Mouse (Mus musculus) heart, postnatal 0 days (tissue): ENCODE measurements around the gene Tmed3. TPM values are rescaled to one million over a fixed set of nuclear protein-coding genes. Genes with fewer than 3 reads are reported as not detected.

Source experiments
- ATAC-seq: fragments of 200-750 bp; cut with Nextera tagmentation; 2 replicates; pipeline ENCODE4 v1.8.0; 2017; ENCODE audit warnings: low read depth, moderate number of reproducible peaks, moderate library complexity; ENCODE audit not compliant: insufficient read depth
- DNase-seq: peaks from one replicate; pipeline ENCODE4 v3.0.0-alpha.2; 2016; ENCODE audit warnings: low spot score
- H3K27ac ChIP-seq: fragments of 300-500 bp; sonication (generic); 2 replicates; pipeline ENCODE4 v1.5.1; 2014; ENCODE audit warnings: low read depth, mild to moderate bottlenecking
- H3K27me3 ChIP-seq: fragments of 300-500 bp; sonication (generic); 2 replicates; pipeline ENCODE4 v1.6.1; 2014; ENCODE audit warnings: low read length, mixed read lengths; ENCODE audit not compliant: control insufficient read depth, insufficient read depth
- H3K36me3 ChIP-seq: fragments of 300-500 bp; sonication (generic); replicated peaks from 2 replicates; pipeline ENCODE4 v1.6.1; 2014; ENCODE audit warnings: low read length, mixed read lengths; ENCODE audit not compliant: control insufficient read depth, insufficient read depth
- H3K4me1 ChIP-seq: fragments of 300-500 bp; sonication (generic); 2 replicates; pipeline ENCODE4 v1.6.1; 2014; ENCODE audit warnings: antibody characterized with exemption; ENCODE audit not compliant: control insufficient read depth, insufficient read depth
- H3K4me2 ChIP-seq: fragments of 300-500 bp; sonication (generic); 2 replicates; pipeline ENCODE4 v1.6.1; 2014; ENCODE audit warnings: low read depth, mild to moderate bottlenecking, low read length, moderate library complexity
- H3K4me3 ChIP-seq: fragments of 300-500 bp; sonication (generic); 2 replicates; pipeline ENCODE4 v1.5.1; 2014; ENCODE audit warnings: low read depth, low read length
- H3K9ac ChIP-seq: fragments of 300-500 bp; sonication (generic); replicated peaks from 2 replicates; pipeline ENCODE4 v1.6.1; 2014; ENCODE audit warnings: low read depth, low read length, mixed read lengths
- H3K9me3 ChIP-seq: fragments of 300-500 bp; sonication (generic); replicated peaks from 2 replicates; pipeline ENCODE4 v1.6.1; 2016; ENCODE audit warnings: low read length; ENCODE audit not compliant: control insufficient read depth
- CTCF ChIP-seq: IDR thresholded peaks from 2 replicates; pipeline ENCODE4 v1.5.1; 2016; ENCODE audit warnings: antibody characterized with exemption, control low read depth, low read depth
- EP300 ChIP-seq: IDR thresholded peaks from 2 replicates; pipeline ENCODE4 v1.6.1; 2016; ENCODE audit warnings: antibody characterized with exemption, low read depth
- WGBS: fragments of 180-500 bp; shearing (Covaris S2); extraction: QIAGEN DNeasy Blood & Tissue Kit; methylation state at CpG from one replicate; pipeline ENCODE4 v1.1.7; 2014; 5-methylcytosine and 5-hydroxymethylcytosine counted together
- polyA plus RNA-seq: library from polyadenylated mRNA; unstranded; fragments of >200 nt; fragmentation: Nextera tagmentation; extraction: Ambion mirVana; gene quantifications from 2 replicates; pipeline ENCODE4 v1.2.1, GENCODE M21; 2015
- total RNA-seq: library from RNA; depleted of rRNA; stranded (reverse); fragments of >200 nt; gene quantifications from 2 replicates; pipeline ENCODE4 v1.2.3, GENCODE M21; 2014; ENCODE audit warnings: low replicate concordance; rRNA removed

Gene Tmed3
- total and polyA plus RNA-seq, 2 experiments from 2014 or later = 56.0 to 126 TPM

DNA sequence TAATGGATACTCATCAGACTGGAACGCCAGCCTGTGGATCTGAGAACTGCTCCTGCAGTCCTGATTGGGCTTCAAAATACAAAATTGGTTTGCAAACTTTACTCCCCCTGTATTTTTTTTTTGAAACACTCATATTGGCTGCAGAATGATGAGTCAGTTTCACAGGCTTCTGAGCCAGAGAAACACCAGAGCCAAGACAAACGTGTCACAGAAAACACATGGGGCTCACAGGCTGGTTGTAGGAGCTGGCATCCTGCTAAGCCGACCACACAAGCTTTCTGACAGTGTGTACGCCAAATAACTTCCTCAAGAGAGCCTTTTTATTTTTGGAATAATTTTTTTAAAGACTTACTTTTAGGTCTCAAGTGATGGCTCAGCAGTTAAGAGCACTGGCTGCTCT is 35.0 kb downstream of the Tmed3 start:
- 57% methylated on average over 4 of the region's 4 CpGs for WGBS
- H3K27ac ChIP-seq = no peak overlapping the region
- DNase-seq = no peak
- H3K36me3 ChIP-seq = no peaks in the 10 kb centered on the region
- TF ChIP-seq EP300 (no peak), CTCF (no peak)
- no peaks in the 10 kb centered on the region for H3K4me1 ChIP-seq
- H3K27me3 ChIP-seq = no peaks in the 10 kb centered on the region
- no peak overlapping the region for H3K4me3 ChIP-seq
- H3K9me3 ChIP-seq = no peaks in the 10 kb centered on the region
- ATAC-seq = no peak
- H3K9ac ChIP-seq = no peak overlapping the region
- H3K4me2 ChIP-seq = no peak overlapping the region

DNA sequence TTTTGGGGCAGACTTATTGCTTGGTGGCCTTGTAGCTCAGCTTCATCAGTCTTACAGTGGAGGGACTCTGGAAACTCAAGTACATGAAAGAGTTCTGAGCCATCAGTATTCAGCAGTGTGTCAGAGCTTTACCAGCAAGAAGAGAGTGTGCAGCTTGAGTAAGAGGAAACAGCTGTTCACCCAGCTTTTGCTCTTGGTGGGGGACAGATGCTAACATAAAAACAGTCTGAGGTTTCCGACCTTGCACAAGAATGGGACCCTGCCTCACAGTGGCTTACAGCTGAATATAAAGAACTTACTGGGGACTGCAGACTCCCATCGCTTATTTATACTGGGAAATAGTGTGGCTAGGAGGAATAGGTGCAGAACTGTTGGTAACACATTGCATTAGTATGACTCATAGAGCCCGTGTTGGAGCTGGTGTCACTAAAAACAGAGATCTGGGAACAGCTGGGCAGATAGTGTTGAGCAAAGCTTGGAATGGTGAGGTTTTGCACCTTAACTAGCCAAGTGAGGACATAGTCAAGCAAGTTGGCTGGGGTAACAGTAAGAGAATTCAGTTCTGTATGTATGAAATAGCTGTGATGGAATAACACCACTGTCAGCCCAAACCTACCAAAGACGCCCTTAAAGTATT is 37.4 kb downstream of the Tmed3 start:
- no peaks in the 10 kb centered on the region for H3K4me1 ChIP-seq
- H3K4me2 ChIP-seq = no peak overlapping the region
- no peak for DNase-seq
- H3K36me3 ChIP-seq = no peaks in the 10 kb centered on the region
- H3K9me3 ChIP-seq = no peaks in the 10 kb centered on the region
- H3K27me3 ChIP-seq = no peaks in the 10 kb centered on the region
- no peak overlapping the region for H3K9ac ChIP-seq
- H3K4me3 ChIP-seq = no peak overlapping the region
- ATAC-seq = no peak
- no peak overlapping the region for H3K27ac ChIP-seq
- no peak for TF ChIP-seq EP300
- TF ChIP-seq CTCF = no peak
- WGBS = 57% methylated on average over 4 of the region's 4 CpGs

DNA sequence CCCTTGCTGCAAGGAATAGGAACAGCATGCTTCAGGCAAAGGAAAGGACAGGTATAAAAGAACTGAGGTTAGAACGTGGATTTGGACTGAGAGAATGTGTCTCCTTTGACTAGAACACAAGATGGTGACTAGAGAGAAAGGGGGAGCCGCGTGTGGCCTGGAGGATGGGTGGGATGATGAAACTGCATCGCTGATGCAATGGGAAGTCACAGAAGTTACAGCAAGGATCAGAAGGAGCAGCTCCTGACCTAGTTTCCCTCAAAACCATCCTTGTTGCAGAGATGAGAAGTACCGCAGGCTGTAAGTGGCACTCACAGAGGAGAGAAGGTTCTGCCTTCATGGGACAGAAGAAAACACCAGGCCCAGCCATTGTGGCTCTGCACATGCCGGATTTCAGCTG is 54.0 kb downstream of the Tmed3 start:
- Histone ChIP-seq H3K27ac (no peak overlapping the region), H3K4me1 (no peaks in the 10 kb centered on the region), H3K4me2 (no peak overlapping the region), H3K9me3 (no peaks in the 10 kb centered on the region), H3K27me3 (no peaks in the 10 kb centered on the region), H3K4me3 (no peak overlapping the region), H3K36me3 (no peaks in the 10 kb centered on the region), H3K9ac (no peak overlapping the region)
- DNase-seq (no peak), ATAC-seq (no peak)
- no peak for TF ChIP-seq CTCF
- no peak for TF ChIP-seq EP300
- WGBS = 69% methylated on average over 6 of the region's 6 CpGs

Other genes with a start within 250 kb of the Tmed3 start
- 0.04 TPM in 1 of 2 replicates, not detected in the other for gene Minar1, start 81.9 kb downstream of the Tmed3 start, total RNA-seq
- gene Minar1, start 81.9 kb downstream of the Tmed3 start, polyA plus RNA-seq = 0.04 TPM in 1 of 2 replicates, not detected in the other
- gene Ankrd34c, start 33.4 kb upstream of the Tmed3 start, total RNA-seq = not detected in 2 replicates
- gene Ankrd34c, start 33.4 kb upstream of the Tmed3 start, polyA plus RNA-seq = not detected in 2 replicates
- gene Rasgrf1, start 204.8 kb upstream of the Tmed3 start, total RNA-seq = not detected in 2 replicates
- gene Rasgrf1, start 204.8 kb upstream of the Tmed3 start, polyA plus RNA-seq = not detected in 2 replicates